Mouse (Mus musculus): Measurements from ENCODE around the gene Kctd18.
"Not testable (repeated sequence)": the region's sequence is repeated elsewhere in the genome, so short reads cannot be mapped to it uniquely, and the experiment has no call there.

Kctd18 gene

DNA sequence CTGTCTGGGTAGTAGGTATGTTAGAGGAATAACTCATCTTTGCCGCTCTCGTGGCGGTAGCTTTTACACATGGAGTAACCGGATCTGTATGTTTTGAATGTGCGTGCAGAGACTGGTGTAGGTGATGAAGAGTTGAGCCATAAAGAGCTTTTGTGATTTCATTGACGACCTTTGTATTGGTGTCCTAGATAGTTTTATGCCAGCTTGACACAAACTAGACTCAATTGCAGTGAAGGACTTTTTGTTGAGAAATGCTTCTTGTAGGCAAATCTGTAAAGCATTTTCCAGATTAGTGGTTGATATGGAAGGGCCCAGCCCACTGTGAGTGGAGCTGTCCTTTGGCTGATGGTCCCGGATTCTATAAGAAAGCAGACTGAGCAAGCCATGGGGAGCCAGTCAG is at the start of gene Kctd18:
Gene Kctd18 (minus strand): TSS at position 101 of the 400 bp plus-strand sequence.
- DNase-seq = no peak

DNA sequence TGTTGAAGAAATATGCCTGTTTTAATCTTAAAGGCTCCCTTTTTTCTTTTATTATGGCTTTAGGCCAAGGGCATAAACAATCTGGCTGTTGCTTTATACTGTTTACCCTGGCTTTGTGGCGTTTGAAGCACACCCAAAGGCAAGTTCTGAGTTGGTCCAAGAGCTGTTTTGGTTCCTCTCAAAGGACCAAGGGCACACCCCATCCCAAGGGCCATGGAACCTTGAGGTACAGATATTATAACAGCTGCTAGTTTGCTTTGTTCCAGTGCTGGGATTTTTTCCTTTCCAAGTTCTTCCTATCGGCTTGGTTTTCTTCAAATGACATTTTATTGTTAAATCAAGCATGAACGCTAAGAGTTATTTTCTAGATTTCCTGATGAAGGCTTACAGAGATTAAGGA is 46.9 kb upstream of the Kctd18 start:
- no peak for DNase-seq

DNA sequence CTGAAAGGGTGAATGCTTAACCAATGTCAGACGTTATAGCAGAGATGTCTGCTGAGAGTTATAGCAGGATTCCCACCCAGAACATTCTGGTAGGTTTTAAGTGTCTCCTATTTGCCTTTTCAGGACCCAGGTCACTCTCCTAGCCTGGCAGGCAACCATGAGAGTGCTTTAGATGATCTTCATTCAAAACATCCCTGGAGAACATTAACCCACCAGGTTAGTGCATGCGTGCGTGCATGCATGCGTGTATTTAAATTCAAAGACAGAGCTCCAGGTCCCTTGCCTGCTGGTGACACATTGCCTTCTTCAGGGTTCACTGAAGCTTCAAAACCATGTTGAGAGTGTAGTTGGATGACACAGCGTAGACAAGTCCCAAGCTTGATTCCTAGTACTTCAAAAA is 46.4 kb upstream of the Kctd18 start:
- no peak for DNase-seq

DNA sequence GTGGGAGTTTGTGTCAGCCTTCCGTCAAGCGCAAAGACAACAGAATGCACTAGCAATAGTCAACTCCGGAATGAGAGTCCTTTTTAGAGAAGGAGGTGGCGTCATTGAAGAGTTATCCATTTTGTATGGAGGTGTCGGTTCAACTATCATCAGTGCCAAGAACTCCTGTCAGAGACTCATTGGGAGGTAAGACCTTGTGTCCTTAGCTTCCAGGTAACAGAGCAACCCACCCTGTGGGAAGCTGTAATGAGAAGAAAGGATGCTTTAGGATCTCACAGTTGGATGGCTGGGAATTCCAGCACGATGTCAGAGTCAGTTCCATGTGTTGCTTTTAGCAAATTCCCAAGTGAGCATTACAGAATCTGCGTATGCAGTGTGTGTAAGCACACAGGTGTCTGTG is 43.4 kb upstream of the Kctd18 start:
- DNase-seq = no peak

DNA sequence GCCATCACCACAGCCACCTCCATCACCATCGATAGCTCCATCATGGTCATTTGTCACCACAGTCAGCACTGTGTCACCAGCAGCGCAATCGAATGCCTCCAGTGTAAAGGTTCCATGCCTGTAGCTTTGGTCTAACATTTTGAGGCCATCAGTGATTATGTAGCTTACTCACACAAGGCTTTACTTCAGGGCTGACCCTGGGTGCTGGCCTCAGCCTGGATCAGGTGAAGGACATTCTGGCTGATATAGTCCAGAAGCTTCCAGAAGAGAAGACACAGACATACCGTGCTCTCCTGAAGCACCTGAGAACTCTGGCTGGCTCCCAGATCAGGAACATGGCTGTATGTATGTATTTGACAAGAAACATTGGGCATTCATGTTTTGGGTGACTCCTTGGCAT is 40.1 kb upstream of the Kctd18 start:
- no peak for DNase-seq

DNA sequence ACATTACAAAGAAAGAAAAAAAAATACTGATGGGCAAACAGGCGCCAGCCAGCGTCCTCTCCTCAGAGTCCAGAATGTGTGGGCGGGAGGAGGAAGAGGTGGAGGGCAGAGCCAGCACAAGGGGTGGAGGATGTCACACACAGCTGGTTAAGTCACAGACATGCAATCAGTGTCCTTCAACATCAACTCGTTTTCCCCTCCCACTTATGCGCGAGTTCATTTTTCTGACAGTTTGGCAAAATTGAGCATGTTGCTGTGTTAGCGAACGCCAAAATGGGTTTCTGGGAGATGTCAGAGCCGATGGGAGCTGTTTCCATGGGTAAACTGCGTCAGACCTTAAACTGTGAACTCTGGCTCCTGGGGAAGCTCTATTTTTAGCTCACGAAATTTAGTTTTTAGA is 38.2 kb upstream of the Kctd18 start:
- no peak for DNase-seq

GRCm38 (mm10) chr1:58056074-58056807 is 37.5 kb upstream of the Kctd18 start:
- no peak for DNase-seq

DNA sequence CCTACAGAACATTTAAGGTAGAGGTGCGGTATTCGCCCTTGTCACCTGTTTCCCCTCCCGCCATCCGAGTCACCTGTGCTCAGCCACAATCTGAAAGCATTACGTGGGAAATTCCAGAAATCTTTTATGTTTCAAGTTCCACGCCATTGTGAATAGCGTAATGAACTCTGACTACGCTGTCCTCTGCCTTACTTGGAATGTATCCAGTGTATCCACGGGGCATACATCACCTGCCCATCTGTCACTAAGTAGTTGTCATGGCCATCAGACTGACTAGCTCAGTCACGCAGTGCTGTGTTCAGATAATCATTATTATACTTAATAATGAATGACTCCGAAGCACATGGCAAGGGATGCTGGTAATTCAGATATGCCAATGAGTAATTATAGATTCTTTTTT is 36.8 kb upstream of the Kctd18 start:
- DNase-seq = no peak

- no peak for DNase-seq
Measured at GRCm38 (mm10) chr1:58049126-58049525, 30.4 kb upstream of the Kctd18 start.

DNA sequence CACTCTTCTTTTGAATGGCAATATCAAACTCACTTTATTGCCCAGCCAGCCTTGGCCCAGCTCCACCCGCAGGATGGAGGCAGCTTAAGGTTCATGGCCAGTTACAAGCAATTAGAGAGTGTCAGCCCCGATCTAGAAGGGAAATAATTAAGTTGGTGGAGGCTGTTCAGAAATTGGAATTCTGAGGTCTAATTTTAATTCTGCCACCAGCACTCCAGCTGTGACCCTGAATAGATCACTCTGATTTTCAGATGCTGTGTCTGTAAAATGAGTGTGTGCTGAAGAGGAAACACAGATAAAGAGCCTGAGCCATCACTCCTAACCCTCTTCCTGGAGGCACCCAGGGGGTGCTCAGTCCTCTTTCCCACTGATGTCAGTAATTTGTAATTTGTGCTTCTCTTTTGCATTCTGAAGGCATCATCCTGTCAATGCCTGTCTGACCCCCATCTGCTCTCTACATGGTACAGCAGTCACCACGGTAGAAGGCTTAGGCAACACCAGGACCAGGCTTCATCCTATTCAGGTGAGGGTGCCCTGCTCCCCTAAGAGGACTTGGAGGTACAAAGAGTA is 28.1 kb upstream of the Kctd18 start:
- DNase-seq = no peak

DNA sequence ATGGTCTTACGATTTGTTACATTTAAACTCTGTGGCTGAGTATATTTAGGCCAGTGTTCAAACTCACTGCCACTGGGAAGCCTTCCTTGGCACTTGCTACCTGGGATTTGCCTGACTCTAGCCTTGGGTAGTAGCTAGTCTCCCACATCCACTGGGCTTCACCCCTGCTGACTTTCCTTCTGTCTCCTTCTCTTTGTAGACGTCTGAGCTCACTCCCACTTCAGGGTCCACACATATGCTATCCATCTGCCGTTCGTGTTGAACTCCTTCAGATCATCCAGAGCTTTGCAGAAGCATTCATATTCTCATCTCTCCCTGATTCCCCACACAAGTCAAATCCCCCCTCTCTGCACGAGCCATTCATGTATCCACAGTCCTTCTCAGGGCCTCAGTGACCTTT is 26.8 kb upstream of the Kctd18 start:
- no peak for DNase-seq

DNA sequence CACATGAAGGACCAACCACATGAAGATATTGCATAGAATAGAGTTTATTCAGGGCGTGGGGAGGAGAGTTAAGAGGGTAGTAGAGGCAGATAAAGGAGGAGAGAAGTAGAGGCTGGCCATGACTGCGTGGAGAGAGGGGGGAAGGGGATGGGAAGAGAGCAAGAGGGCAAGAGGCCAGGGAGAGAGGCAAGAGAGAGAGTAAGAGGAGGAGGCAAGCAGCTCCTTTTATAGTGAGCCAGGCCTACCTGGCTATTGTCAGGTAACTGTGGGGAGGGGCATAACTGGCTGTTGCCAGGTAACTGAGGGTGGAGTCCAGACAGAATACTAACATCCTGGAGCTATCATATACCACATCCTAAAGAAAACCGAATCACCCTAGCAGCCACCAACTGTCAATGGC is 26.3 kb upstream of the Kctd18 start:
- no peak for DNase-seq

- DNase-seq = not testable (repeated sequence)
Measured at GRCm38 (mm10) chr1:58037306-58037705, 18.6 kb upstream of the Kctd18 start.

- no peak for DNase-seq
Measured at GRCm38 (mm10) chr1:58031160-58031769, 12.5 kb upstream of the Kctd18 start.

DNA sequence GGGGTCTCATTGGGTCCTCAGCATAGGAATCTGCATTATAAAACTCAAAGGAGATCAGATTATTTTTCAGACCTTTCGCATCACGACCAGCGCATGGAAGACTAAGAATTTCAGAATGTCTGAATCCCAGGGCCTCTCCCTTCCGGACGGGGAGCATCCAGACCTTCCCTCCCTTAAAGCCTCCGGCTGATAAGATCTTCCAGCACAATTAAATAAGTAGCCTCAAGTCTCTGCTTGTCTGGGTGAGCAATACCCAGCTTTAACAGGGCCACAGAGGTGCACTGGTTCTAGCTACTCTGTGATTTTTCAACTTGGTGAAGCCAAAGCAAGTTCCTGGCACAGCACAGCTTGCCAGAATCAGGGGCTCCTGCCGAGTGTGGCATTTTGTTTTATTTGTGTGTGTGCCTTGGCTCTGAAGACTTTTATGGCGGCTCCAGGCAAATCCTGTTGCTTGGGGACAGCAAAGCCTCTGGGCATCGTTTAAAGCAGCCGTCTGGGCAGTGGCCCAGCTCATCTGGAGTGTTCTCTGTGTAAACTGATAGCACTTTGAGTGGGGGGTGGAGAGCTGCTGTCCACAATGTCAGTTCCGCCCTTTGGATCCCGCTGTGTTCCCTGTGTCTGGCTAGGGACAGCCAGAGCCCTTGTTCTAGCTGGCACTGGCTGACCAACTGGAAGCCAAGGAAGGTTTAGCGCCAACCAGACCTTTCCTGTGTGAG is 11.6 kb upstream of the Kctd18 start:
- DNase-seq = peak; percentile 20

- peak; percentile 12 for DNase-seq
Measured at GRCm38 (mm10) chr1:58029636-58030117, 10.9 kb upstream of the Kctd18 start, which contains the start of gene Aox1. Gene Aox1 (plus strand): TSS chr1:58029931.

- DNase-seq = no peak
Measured at GRCm38 (mm10) chr1:58027707-58028106, 9.0 kb upstream of the Kctd18 start.

DNA sequence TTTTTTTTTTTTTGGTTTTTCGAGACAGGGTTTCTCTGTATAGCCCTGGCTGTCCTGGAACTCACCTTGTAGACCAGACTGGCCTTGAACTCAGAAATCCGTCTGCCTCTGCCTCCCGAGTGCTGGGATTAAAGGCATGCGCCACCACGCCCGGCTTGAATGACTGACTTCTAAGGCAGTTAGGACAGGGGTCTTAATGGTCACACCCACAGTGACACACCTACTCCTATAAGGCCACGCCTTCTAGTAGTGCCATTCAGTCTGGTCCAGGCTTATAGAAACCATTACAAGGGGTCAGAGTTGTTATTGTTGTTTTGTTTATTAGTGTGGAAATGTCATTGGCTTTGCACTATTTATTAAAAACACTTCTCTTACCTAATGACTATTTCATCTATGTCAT is 12.4 kb downstream of the Kctd18 start:
- not testable (repeated sequence) for DNase-seq

DNA sequence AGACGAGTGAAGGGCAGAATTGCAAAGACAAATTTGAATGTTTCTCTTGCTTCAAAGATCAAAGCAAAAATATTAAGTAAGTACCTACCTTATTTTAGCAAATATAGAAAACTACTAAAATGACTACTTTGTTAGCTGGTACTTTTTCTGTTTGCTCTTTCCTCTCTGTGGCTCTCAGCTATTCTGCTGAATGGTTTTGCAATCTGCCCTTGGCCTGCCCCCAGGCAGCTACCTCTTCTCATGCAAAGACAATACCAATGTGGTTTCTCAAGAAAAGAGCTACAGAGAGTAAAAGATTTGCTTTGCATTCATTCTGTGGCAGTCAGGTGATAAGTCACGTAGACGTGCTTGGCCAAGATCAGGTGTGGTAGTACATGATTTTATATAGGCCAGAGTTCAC is 20.6 kb downstream of the Kctd18 start:
- DNase-seq = no peak

DNA sequence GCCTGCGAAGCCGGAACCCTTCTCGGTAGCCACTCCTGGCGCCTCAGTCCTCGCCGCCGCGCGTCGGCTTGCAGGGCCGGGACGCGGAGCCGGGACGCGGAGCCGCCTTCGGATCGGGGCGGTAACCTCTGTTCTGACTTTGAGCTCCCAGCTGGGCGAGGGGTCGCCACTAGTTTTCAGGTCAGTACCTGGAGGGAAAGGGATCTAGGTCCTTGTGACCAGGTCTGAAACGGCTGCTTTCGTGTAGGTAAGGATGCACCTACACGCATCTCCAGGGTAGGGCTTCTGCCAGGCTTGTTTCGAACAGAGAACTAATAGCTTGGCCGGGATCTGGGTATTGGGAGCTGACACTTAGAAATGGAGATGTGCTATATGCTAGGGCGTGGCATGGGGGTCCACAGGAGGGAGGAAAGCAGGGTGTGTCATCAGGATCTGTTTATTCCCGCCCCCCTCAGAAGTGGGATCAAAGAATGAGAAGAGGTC is 22.6 kb downstream of the Kctd18 start:
- no peak for DNase-seq

- DNase-seq = peak; percentile 87
Measured at GRCm38 (mm10) chr1:57995432-57996132, 23.2 kb downstream of the Kctd18 start, which contains the start of gene Sgo2a. Gene Sgo2a (plus strand): TSS chr1:57995971.

DNA sequence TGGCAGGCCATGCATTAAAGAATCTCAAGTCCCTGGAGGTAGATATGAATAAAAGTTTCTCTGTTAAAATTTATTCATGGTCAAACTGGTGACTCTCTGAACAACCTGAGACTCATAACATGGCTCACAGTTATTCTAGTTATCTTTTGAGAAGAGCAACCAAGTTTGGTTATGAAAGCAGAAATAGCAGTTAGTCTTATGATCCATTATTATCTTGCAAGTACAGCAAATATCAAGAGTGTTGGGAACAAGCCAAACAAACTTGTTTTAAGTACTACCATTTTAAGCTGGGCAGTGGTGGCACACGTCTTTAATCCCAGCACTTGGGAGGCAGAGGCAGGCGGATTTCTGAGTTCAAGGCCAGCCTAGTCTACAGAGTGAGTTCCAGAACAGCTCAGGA is 27.5 kb downstream of the Kctd18 start:
- no peak for DNase-seq

Measured in right cerebral cortex, postnatal 25 days (tissue).